Mouse (Mus musculus) liver, adult 2 months (tissue): ENCODE measurements around the gene Zfp865.

ENCODE experiments used
- CTCF ChIP-seq: fragments of 200-500 bp; IDR thresholded peaks from 2 replicates; pipeline ENCODE4 v1.5.1; 2011; ENCODE audit warnings: low read depth, low read length, control low read depth
- POLR2A ChIP-seq: fragments of 200-500 bp; IDR thresholded peaks from 2 replicates; pipeline ENCODE4 v1.6.1; 2011; ENCODE audit warnings: low read length, control low read depth; ENCODE audit not compliant: insufficient read depth; ENCODE audit errors: extremely low read depth

DNA sequence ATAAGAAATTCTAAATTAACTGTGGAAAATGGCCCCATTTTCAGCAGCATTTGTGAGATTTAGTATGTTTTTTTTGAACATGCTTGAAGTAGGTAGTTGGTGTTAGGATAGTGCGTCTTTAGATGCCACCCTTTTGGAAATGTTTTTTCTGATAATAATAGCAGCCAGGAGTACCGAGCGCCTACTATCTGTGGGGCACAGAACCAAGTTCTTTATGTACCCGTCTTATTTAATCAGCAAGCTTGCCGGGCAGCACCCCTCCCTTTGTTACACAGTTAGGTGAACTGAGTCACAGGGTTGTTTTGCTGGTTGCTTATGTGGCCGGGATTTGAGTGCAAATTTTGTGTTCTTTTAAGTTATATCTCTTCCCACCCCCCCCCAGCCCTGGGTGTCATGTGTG lies 61.1 kb downstream of the Zfp865 start:
- no peak for TF ChIP-seq CTCF
- TF ChIP-seq POLR2A, result no peak
